Mouse (Mus musculus): ENCODE measurements around the gene 4933415F23Rik.

DNA sequence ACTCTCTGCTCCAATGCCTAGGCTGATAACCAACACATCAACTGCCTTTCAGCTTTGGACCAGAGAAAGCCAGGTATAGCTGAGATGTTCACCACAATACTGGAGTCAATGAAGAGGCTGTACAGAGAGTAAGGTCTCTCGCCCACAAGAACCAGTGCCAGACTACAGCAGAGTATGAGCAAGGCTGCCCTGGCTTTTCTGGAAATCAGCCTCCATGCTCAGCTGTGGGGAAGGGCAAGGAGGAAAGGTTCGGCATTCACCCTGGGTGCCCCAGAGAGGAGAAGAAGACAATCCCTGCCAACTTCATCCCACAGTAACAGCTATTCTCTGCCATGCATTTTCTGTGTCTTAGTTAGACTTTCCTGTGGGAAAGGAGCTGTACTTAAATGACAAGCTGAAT is 38.1 kb downstream of the 4933415F23Rik start:
- TF ChIP-seq CTCF (IDR thresholded peaks at IDR 0.05; ENCODE audit: control insufficient read depth, insufficient read depth, low read length), result no peak
- TF ChIP-seq POLR2A (IDR thresholded peaks at IDR 0.05; ENCODE audit: borderline replicate concordance, control insufficient read depth, low read depth, low read length), result no peak

All from bone marrow, adult 2 months (tissue).